Mouse (Mus musculus): Measurements from ENCODE around the gene Eipr1.

DNA sequence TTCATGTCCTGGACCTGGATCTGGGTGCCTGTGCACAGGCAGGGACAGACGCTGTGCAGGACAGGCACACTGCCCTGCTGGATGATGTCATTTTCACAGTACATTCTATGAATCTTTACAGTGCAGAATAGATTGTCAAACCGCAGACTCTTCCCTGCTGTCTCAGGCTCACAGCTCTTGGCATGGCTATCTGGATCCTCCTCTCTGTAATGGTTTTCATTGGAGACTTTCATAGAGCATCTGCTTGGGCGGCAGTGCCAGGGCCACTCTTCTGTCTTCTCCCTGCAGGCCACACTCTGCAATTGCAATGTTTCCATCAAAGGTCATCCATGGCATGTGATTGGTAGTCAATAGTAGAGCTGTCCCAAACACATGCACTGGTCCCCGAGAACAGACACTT lies 117.2 kb downstream of the Eipr1 start:
- TF ChIP-seq EP300 (IDR thresholded peaks at IDR 0.05; ENCODE audit: low read depth) (no peak), CTCF (IDR thresholded peaks at IDR 0.05; ENCODE audit: low read depth) (no peak)
